Comparison of ENCODE assay signal across 13 mouse cellular contexts in genomic region chr10:44477240-44477639, GRCm38 (mm10).
"Had no signal": no experiment of that assay in that cellular context is flagged by ENCODE, and none has a peak within 500 bp of the region (broad histone marks: within the 10 kb centered on the region; RNA-seq: fewer than 3 reads in every experiment).

No protein-coding gene starts in this region.

- H3K27me3 ChIP-seq: midbrain, embryonic 15.5 days; neural tube, embryonic 12.5 days had no signal

- H3K36me3 ChIP-seq: limb, embryonic 10.5 days; liver, embryonic 12.5 days; midbrain, embryonic 15.5 days; neural tube, embryonic 12.5 days had no signal

- H3K4me1 ChIP-seq: liver, embryonic 12.5 days; megakaryocyte, embryonic 14.5 days; neural tube, embryonic 12.5 days had no signal

- ATAC-seq: hindbrain, postnatal 0 days; liver, embryonic 12.5 days; midbrain, embryonic 15.5 days had no signal

- H3K27ac ChIP-seq: hindbrain, postnatal 0 days; limb, embryonic 10.5 days; liver, embryonic 12.5 days; macrophage; midbrain, embryonic 15.5 days; neural tube, embryonic 12.5 days had no signal

- H3K9me3 ChIP-seq: limb, embryonic 10.5 days; liver, embryonic 12.5 days; megakaryocyte, embryonic 14.5 days; midbrain, embryonic 15.5 days; neural tube, embryonic 12.5 days had no signal

- H3K9ac ChIP-seq: liver, embryonic 12.5 days; midbrain, embryonic 15.5 days; neural tube, embryonic 12.5 days had no signal

- DNase-seq: kidney, adult 18-20 months; kidney, postnatal 10 days; right cerebral cortex, postnatal 14 days; thymus, adult 2 months; thymus, postnatal 25 days had no signal

- H3K4me2 ChIP-seq: liver, embryonic 12.5 days; midbrain, embryonic 11.5 days; midbrain, embryonic 15.5 days; neural tube, embryonic 12.5 days had no signal

- H3K4me3 ChIP-seq: limb, embryonic 10.5 days; liver, embryonic 12.5 days; megakaryocyte, embryonic 14.5 days; midbrain, embryonic 15.5 days; neural tube, embryonic 12.5 days had no signal
